Mouse (Mus musculus) embryonic fibroblast, embryonic 13.5 days (primary cell): ENCODE data around the gene Pole4.

Experiments
- CTCF ChIP-seq: IDR thresholded peaks from 2 replicates; pipeline ENCODE4 v1.5.1; 2011; ENCODE audit warnings: mild to moderate bottlenecking, control low read depth, low read length, moderate library complexity, borderline replicate concordance; ENCODE audit not compliant: insufficient read depth
- POLR2A ChIP-seq: IDR thresholded peaks from 2 replicates; pipeline ENCODE4 v1.6.1; 2011; ENCODE audit warnings: low read depth, mild to moderate bottlenecking, control low read depth, low read length, moderate library complexity

DNA sequence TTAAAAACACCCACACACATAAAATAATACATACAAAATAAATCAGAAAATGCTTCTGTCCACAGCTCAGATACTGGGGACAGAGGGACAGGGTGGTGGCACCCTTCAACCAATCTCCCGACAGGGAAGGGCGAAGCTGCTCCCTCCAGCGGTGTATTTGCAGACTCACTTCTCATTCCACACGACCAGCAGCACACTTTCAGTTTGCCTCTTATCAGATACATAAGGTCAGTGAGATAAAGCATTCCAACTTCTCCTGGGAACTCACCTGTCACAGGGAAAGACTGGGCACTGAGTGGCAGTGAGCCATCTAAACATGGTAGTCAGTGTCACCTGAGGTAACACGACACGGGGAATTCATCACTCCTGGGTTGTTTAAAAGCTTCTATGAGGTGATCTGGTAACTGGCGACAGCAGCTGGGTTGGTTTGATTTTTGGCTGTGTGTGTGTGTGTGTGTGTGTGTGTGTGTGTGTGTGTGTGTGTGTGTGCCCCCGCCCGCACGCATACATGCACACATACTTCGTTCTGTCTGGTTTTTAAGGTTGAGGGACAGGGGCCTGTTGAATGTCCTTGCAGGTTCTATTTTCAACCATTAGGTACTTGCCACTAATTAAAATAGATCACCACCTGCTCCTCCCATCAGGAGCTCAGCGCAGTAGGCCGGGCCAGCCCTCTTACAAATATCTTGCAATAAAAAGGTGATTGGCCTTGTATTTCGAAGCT, 48.6 kb upstream of the Pole4 start:
- TF ChIP-seq CTCF (no peak), POLR2A (no peak)
